Comparison of ENCODE assay signal across 32 mouse cellular contexts in the genomic region with DNA sequence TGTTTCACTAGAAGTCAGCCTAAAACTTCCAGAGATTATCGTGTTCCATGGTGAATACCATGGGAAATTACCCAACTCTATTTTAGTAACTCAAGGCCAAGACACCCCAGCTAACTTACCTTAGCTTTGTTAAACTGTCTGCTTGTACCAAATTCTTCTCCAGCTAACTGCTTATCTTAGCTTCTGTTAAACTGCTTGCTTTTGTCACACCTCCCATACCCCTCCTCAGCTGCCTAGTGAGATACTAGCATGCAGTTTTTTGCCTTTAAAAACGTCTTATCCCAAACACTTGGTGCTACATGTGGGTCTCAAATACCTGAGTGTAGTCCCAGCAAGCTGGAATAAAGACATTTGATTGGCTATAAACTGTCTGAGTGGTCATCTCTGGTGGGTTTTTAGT. TPM values are rescaled to one million over a fixed set of nuclear protein-coding genes. Genes with fewer than 3 reads are reported as not detected.
"Had no signal": no experiment of that assay in that cellular context is flagged by ENCODE, and none has a peak within 500 bp of the region (broad histone marks: within the 10 kb centered on the region; RNA-seq: fewer than 3 reads in every experiment).

No protein-coding gene starts in this region.

- H3K9me3 ChIP-seq: heart, embryonic 13.5 days; heart, embryonic 15.5 days; hindbrain, embryonic 12.5 days; hindbrain, embryonic 15.5 days; intestine, embryonic 15.5 days; kidney, embryonic 15.5 days had no signal

- DNase-seq: heart, postnatal 10 days; heart, postnatal 14 days; heart, postnatal 36 days; heart, postnatal 4 days; kidney, adult 11 months; kidney, adult 18-20 months; kidney, adult 2 months; kidney, adult 8-10 months; kidney, adult 9 months; kidney, postnatal 10 days; kidney, postnatal 14 days; kidney, postnatal 25 days; kidney, postnatal 36 days; kidney, postnatal 4 days; layer of hippocampus, adult 9-11 months; layer of hippocampus, postnatal 36 days had no signal

- H3K27me3 ChIP-seq: heart, embryonic 12.5 days; heart, embryonic 13.5 days; heart, embryonic 15.5 days; hindbrain, embryonic 12.5 days; hindbrain, embryonic 13.5 days; hindbrain, embryonic 15.5 days; intestine, embryonic 15.5 days; kidney, embryonic 15.5 days had no signal

- H3K4me3 ChIP-seq: heart, embryonic 10.5 days; heart, embryonic 12.5 days; heart, embryonic 13.5 days; heart, embryonic 15.5 days; hindbrain, embryonic 10.5 days; hindbrain, embryonic 12.5 days; hindbrain, embryonic 13.5 days; hindbrain, embryonic 15.5 days; intestine, embryonic 15.5 days; kidney, embryonic 15.5 days; layer of hippocampus, adult 2 months; left cerebral cortex, adult 2 months had no signal

- H3K9ac ChIP-seq: heart, embryonic 12.5 days; heart, embryonic 13.5 days; heart, embryonic 15.5 days; hindbrain, embryonic 12.5 days; hindbrain, embryonic 13.5 days; hindbrain, embryonic 14.5 days; hindbrain, embryonic 15.5 days; intestine, embryonic 15.5 days; kidney, embryonic 15.5 days had no signal

- H3K36me3 ChIP-seq: heart, embryonic 10.5 days; heart, embryonic 12.5 days; heart, embryonic 13.5 days; heart, embryonic 15.5 days; hindbrain, embryonic 10.5 days; hindbrain, embryonic 12.5 days; hindbrain, embryonic 13.5 days; hindbrain, embryonic 15.5 days; intestine, embryonic 15.5 days; kidney, embryonic 15.5 days had no signal

- H3K27ac ChIP-seq: heart, embryonic 10.5 days; heart, embryonic 13.5 days; heart, embryonic 15.5 days; hindbrain, embryonic 10.5 days; hindbrain, embryonic 12.5 days; hindbrain, embryonic 13.5 days; hindbrain, embryonic 14.5 days; hindbrain, embryonic 15.5 days; hindbrain, postnatal 0 days; intestine, embryonic 15.5 days; kidney, embryonic 15.5 days; kidney, postnatal 0 days; layer of hippocampus, adult 2 months; left cerebral cortex, adult 2 months had no signal

RNA-seq across cellular contexts. Expression of a gene that starts 31.7 kb away (rescaled TPM):
- total RNA-seq: heart, postnatal 14 days; heart, postnatal 25 days had no signal
